Mouse (Mus musculus): ENCODE measurements around the gene Rnaset2a. TPM values are rescaled to one million over a fixed set of nuclear protein-coding genes. Genes with fewer than 3 reads are reported as not detected.
A peak's percentile ranks its signal among the peaks of the same experiment; 100 is the strongest.
"Not testable (repeated sequence)": the region's sequence is repeated elsewhere in the genome, so short reads cannot be mapped to it uniquely, and the experiment has no call there.

Gene Rnaset2a
- polyA plus RNA-seq (2015; fragmentation: Nextera tagmentation; extraction: Ambion mirVana) = 27.0 and 28.8 TPM in 2 replicates

DNA sequence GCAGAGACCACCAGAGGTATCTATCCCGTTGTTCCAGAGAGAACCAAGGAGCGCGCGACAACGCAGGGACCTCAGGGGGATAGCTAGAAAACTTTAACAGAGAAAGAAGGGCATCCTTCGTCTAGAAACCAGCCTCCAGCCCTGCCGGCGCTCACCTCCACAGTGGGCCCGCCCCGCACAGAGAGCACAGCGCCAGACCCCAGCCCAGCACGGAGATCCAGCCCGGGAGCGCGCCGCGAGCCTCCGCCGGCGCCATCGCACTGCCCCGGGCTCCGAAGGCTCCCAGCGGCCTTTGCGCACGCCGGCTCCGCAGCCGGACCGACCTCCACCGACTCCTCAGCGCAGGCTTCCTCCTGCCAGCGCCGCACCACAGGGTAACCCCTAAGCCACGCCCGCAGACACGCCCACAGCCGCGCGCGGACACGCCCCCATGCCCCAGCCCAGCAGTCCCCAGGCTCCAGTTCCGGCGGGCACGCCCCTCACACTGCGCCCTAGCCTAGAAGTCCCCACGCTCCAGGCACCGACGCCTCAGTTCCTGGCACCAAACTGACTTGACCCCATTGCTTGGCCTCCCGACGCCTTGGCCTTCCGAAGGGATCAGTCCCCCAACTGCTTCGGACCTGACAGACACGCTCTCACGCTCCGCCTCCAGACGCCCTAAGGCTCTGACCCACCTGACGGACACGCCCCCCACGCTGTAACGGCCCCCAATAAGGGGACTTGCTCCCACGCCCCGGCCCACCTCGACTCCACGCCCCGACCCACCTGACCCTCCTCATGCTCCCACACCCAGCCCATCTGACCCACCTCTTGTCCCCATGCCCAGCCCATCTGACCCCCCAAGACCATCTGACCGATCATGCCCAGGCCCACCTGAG lies at the start of gene Rnaset2a, which contains the start of gene Gm49673:
Gene Rnaset2a, minus strand, starts transcription at position 659 of the 878 bp plus-strand sequence.
Gene Gm49673, minus strand, starts transcription at position 350 of the 878 bp plus-strand sequence.
- H3K9ac ChIP-seq (replicated peaks) = peak within 1 kb of the TSS; percentile 78
- H3K9me3 ChIP-seq (ENCODE audit: low read length); H3K36me3 ChIP-seq (replicated peaks; ENCODE audit: insufficient read depth, low read length); H3K4me1 ChIP-seq (ENCODE audit: insufficient read depth); H3K27me3 ChIP-seq (ENCODE audit: insufficient read depth, low read length): not testable (repeated sequence)
- peak within 1 kb of the TSS; percentile 65 for H3K4me3 ChIP-seq (ENCODE audit: low read depth, low read length)
- ATAC-seq (peak; percentile 99), DNase-seq (peak; percentile 47)
- H3K27ac ChIP-seq (ENCODE audit: low read depth) = peak within 1 kb of the TSS; percentile 71; the same call in 1 of the 2 replicates
- under 1% methylated on average over 39 of the region's 67 CpGs for WGBS (ENCODE audit: insufficient replicate concordance)
- H3K4me2 ChIP-seq (ENCODE audit: low read depth, low read length) = peak within 1 kb of the TSS; percentile 69

DNA sequence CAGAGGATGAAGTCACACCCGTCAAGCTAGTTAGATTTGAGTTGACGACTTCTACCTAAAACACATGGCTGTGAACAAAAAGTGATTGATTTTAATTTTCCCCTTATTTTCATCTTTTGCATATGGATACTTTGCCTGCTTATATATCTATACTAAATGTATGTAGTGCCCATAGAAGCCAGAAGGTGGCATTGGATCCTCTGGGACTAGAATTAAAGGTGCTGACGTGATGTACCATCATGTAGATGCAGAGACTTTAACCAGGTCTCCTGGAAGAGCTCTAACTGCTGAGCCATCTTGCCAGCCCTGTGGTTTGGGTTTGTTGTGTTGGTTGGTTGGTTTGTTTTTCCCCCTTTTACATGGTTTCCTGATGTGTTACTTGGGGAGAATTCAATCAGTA lies 49.8 kb upstream of the Rnaset2a start:
- Histone ChIP-seq H3K27me3 (ENCODE audit: insufficient read depth, low read length) (no peaks in the 10 kb centered on the region), H3K4me2 (ENCODE audit: low read depth, low read length) (no peak overlapping the region), H3K36me3 (replicated peaks; ENCODE audit: insufficient read depth, low read length) (peaks cover 28% of the 10 kb centered on the region), H3K4me3 (ENCODE audit: low read depth, low read length) (no peak overlapping the region), H3K9ac (replicated peaks) (no peak overlapping the region), H3K4me1 (ENCODE audit: insufficient read depth) (no peaks in the 10 kb centered on the region), H3K27ac (ENCODE audit: low read depth) (no peak overlapping the region), H3K9me3 (ENCODE audit: low read length) (no peaks in the 10 kb centered on the region)
- TF ChIP-seq CTCF (IDR thresholded peaks at IDR 0.05; ENCODE audit: low read depth) (peak; percentile 47), EP300 (IDR thresholded peaks at IDR 0.05; ENCODE audit: low read depth) (no peak)
- ATAC-seq (no peak), DNase-seq (no peak)
- 69% methylated on average over 3 of the region's 3 CpGs for WGBS (ENCODE audit: insufficient replicate concordance)

DNA sequence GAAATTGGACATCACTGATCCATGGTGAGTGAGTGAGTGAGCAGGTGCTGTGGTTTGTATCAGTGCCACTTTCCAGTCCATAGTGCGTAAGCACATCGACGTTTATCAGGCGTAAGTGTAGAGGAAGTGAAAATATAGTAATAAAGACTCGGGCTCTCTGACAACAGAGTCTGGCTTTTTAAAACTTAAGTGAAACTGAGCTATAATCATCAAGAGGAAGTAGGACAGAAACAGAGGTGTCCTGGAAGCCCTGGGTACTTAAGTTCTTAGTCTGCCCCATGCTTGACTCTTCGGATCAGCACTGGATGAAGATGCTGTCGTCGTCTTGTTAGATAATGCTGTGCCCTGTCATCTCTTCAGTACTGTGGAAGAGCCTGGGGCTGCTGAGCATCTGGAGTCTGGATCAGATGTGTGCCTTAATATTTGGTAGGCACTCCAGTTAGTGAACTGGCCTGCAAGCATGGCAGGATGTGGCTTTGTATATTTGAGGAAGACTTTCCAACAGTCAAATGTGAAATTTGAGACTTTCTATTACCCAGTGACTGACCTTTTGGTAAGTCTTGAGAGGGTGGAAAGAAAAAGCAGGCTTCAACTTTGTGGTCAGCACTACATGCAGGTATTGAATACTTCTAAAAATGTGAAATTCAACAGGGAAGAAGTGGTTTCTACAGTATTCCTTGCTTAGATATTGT lies 47.9 kb upstream of the Rnaset2a start:
- no peak overlapping the region for H3K4me2 ChIP-seq (ENCODE audit: low read depth, low read length)
- peak overlapping the region; percentile 55 for H3K27ac ChIP-seq (ENCODE audit: low read depth)
- DNase-seq (no peak), ATAC-seq (0 out of 2 replicates have a peak, but pooled peaks have one; percentile 25)
- WGBS (ENCODE audit: insufficient replicate concordance) = 50% methylated on average over 8 of the region's 8 CpGs
- no peaks in the 10 kb centered on the region for H3K27me3 ChIP-seq (ENCODE audit: insufficient read depth, low read length)
- TF ChIP-seq EP300 (IDR thresholded peaks at IDR 0.05; ENCODE audit: low read depth) = no peak
- peaks cover 39% of the 10 kb centered on the region for H3K36me3 ChIP-seq (replicated peaks; ENCODE audit: insufficient read depth, low read length)
- H3K4me3 ChIP-seq (ENCODE audit: low read depth, low read length) = no peak overlapping the region
- no peaks in the 10 kb centered on the region for H3K4me1 ChIP-seq (ENCODE audit: insufficient read depth)
- no peak overlapping the region for H3K9ac ChIP-seq (replicated peaks)
- no peaks in the 10 kb centered on the region for H3K9me3 ChIP-seq (ENCODE audit: low read length)

DNA sequence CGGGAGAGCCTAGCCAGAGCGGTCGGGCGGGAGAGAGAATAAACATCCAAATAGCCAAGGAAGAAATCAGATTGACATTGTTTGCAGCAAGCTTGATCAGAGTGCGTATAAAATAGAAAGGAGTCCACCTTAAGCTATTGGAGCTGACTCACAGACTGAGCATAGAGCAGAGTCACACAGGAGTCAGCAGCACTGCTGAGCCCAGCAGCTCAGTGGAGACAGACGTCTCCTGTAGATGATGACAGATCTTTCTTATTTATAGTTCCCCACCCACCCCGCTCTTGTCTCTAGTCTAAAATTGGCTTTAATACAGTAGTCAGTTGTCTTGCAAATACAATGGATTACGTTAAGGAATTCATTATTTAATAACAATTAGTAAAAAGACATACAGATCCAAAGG lies 45.8 kb upstream of the Rnaset2a start:
- no peak for TF ChIP-seq EP300 (IDR thresholded peaks at IDR 0.05; ENCODE audit: low read depth)
- no peak for TF ChIP-seq CTCF (IDR thresholded peaks at IDR 0.05; ENCODE audit: low read depth)
- no peak overlapping the region for H3K4me2 ChIP-seq (ENCODE audit: low read depth, low read length)
- H3K36me3 ChIP-seq (replicated peaks; ENCODE audit: insufficient read depth, low read length) = peaks cover 46% of the 10 kb centered on the region
- DNase-seq (no peak), ATAC-seq (no peak)
- H3K4me3 ChIP-seq (ENCODE audit: low read depth, low read length) = no peak overlapping the region
- H3K9ac ChIP-seq (replicated peaks) = no peak overlapping the region
- no peak overlapping the region for H3K27ac ChIP-seq (ENCODE audit: low read depth)
- H3K4me1 ChIP-seq (ENCODE audit: insufficient read depth) = no peaks in the 10 kb centered on the region
- H3K27me3 ChIP-seq (ENCODE audit: insufficient read depth, low read length) = no peaks in the 10 kb centered on the region
- WGBS (ENCODE audit: insufficient replicate concordance) = 86% methylated on average over 8 of the region's 8 CpGs
- no peaks in the 10 kb centered on the region for H3K9me3 ChIP-seq (ENCODE audit: low read length)

DNA sequence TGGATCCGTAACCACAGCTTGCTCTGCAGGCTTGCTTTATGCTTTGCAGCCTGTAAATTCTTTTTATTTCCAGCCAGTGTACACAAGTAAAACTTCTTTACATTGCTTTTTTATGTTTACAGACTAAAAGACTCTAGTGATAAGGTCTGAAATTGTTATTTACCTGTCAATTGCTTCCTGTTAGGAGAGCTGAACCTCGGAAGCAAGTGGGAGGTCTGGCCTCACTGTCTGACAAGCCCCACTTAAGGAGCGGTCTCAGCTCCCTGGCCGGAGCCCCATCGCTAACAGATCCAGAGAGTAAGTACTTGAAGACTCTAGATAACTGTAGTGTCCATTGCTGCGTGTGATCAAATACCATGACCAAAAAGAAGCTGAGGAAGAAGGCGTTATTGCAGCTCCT lies 36.3 kb upstream of the Rnaset2a start:
- H3K27me3 ChIP-seq (ENCODE audit: insufficient read depth, low read length) = no peaks in the 10 kb centered on the region
- no peak overlapping the region for H3K27ac ChIP-seq (ENCODE audit: low read depth)
- DNase-seq (no peak), ATAC-seq (no peak)
- 82% methylated on average over 7 of the region's 7 CpGs for WGBS (ENCODE audit: insufficient replicate concordance)
- TF ChIP-seq CTCF (IDR thresholded peaks at IDR 0.05; ENCODE audit: low read depth) (no peak), EP300 (IDR thresholded peaks at IDR 0.05; ENCODE audit: low read depth) (no peak)
- H3K9ac ChIP-seq (replicated peaks) = no peak overlapping the region
- no peak overlapping the region for H3K4me3 ChIP-seq (ENCODE audit: low read depth, low read length)
- H3K9me3 ChIP-seq (ENCODE audit: low read length) = no peaks in the 10 kb centered on the region
- peaks cover 79% of the 10 kb centered on the region for H3K36me3 ChIP-seq (replicated peaks; ENCODE audit: insufficient read depth, low read length)
- H3K4me2 ChIP-seq (ENCODE audit: low read depth, low read length) = no peak overlapping the region
- no peaks in the 10 kb centered on the region for H3K4me1 ChIP-seq (ENCODE audit: insufficient read depth)

DNA sequence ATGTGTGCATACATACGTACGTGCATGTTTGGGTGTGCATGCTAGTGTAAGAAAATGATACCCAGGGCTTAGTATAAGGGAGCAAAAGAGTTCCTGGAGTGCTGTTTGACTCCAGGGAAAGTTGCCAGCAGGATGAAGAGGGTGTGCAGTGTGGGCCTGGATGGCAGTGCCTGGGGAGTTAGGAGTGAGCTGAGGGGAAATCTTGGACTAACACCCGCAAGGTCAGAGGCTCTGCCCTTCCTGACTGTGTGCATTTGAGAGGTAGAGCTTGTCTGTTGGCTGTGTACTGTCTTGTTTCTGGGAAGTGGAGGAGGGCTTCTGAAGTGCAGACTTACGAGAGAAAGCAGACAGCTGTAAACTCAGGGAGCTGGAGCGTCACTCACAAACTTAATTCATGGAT lies 35.9 kb upstream of the Rnaset2a start:
- no peak overlapping the region for H3K27ac ChIP-seq (ENCODE audit: low read depth)
- 87% methylated on average over 5 of the region's 5 CpGs for WGBS (ENCODE audit: insufficient replicate concordance)
- H3K9ac ChIP-seq (replicated peaks) = no peak overlapping the region
- TF ChIP-seq CTCF (IDR thresholded peaks at IDR 0.05; ENCODE audit: low read depth) (no peak), EP300 (IDR thresholded peaks at IDR 0.05; ENCODE audit: low read depth) (no peak)
- no peaks in the 10 kb centered on the region for H3K9me3 ChIP-seq (ENCODE audit: low read length)
- no peaks in the 10 kb centered on the region for H3K27me3 ChIP-seq (ENCODE audit: insufficient read depth, low read length)
- H3K4me3 ChIP-seq (ENCODE audit: low read depth, low read length) = no peak overlapping the region
- peaks cover 82% of the 10 kb centered on the region for H3K36me3 ChIP-seq (replicated peaks; ENCODE audit: insufficient read depth, low read length)
- no peak overlapping the region for H3K4me2 ChIP-seq (ENCODE audit: low read depth, low read length)
- no peaks in the 10 kb centered on the region for H3K4me1 ChIP-seq (ENCODE audit: insufficient read depth)
- DNase-seq (no peak), ATAC-seq (no peak)
